Mouse (Mus musculus) c-Kit-positive CD71-positive TER-119-negative erythroid progenitor cells, embryonic 14.5 days (primary cell): ENCODE data around the gene Washc2.
"Not testable (repeated sequence)": the region's sequence is repeated elsewhere in the genome, so short reads cannot be mapped to it uniquely, and the experiment has no call there.

Source experiments
- DNase-seq: peaks from one replicate; pipeline ENCODE4 v3.0.0-alpha.2; 2013; ENCODE audit warnings: low read depth

Gene Washc2

DNA sequence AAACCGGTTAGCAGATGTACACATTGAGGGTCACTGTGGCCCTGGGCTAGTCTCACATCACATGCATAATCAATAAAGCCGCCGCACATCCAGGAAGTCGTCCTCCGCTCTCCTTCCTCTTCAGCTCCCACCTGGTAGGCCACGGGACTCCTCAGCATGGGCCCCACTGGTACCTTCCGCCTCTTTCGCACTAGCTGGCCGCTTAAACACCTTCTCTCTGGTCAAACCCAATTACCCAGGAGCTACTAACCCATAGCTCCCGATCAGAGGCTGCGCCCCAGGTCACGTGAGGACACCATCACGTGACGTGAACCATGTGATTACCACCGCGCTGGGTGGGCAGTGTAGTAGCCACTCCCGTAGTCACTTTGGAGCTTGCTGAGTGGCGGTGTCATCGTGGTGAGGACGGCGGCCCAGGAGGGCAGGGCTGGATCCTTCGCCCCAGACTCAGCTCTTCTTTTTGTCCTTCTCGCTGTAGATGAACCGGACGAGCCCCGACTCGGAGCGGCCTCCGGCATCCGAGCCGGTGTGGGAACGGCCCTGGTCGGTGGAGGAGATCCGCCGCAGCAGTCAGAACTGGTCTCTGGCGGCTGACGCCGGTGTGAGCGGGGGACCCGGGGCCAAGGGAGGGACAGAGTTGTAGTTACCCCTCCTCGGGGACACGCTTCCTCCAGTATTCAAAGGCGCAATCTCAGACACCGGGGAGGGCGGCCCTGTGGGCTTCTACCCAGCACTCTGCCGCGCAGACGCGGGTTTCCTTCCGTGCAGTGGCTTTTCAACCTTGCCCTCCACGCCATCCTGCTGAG is at the start of gene Washc2:
Gene Washc2 (plus strand): TSS at position 310 of the 806 bp plus-strand sequence.
- DNase-seq: peak; percentile 92

DNA sequence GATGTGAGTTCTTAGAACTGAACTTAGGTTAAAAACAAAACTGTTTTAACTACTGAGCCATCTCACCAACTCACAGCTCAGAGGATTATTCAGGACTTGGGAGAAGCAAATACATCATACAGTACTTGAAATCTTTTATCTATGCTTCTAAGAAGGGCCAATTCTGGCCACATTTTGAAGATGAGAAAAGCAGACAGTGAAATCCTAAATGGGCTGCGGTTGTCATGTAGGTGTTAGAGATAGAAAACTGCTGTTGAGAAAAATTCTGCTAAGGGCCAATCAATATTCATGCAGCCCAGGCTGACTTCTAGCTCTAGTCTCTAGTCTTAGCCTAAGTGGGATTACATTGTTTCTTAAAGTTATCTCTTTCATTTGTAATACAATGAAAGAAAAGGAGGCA is 41.5 kb upstream of the Washc2 start:
- no peak for DNase-seq

DNA sequence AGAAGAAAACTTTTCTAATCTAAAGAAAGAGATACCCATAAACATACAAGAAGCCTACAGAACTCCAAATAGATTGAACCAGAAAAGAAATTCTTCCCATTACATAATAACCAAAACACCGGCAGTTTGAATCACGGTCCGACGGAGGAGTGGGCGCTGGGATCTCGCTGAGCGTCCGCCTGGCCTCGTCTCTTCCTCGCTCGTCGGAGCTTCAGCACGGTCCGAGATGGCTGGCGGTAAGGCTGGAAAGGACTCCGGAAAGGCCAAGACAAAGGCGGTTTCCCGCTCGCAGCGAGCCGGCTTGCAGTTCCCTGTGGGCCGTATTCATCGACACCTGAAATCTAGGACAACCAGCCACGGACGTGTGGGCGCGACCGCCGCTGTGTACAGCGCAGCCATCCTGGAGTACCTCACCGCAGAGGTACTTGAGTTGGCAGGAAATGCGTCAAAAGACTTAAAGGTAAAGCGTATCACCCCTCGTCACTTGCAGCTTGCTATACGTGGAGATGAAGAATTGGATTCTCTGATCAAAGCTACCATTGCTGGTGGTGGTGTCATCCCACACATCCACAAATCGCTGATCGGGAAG is 34.2 kb upstream of the Washc2 start:
- DNase-seq: not testable (repeated sequence)

DNA sequence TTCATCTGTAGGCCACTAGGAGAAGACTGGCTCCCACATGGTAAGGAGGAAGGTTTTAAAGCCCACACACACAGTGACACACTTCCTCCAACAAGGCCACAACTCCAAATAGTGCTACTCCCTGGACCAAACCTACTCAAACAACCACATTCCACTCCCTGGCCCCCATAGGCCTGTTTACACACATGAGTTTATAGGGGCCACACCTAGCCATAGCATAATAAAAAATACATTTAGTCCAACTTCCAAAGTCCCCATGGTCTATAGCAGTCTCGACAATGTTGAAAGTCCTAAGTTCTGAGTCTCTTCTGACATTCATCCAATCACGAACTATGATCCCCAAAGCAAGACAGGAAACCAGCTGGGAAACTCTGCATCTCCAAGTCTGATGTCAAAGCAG is 29.5 kb upstream of the Washc2 start:
- no peak for DNase-seq

DNA sequence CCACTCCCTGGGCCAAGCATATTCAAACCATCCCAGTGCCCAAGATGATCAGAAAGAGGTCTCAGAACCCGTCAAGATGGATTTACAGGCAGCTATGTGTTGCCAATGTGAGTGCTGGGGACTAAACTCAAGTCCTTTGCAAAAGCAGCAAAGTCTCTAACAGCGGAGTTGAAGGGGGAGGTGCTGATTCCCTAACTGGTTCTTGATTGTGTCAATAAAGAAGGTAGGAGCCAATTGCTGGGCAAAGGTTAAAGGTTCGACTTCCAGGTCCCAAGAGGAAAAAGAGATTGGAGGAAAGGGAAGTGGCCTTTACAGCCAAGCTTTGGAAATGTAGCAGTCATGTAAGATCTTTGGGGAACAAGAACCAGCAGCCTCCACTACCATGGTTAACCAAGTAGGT is 27.1 kb upstream of the Washc2 start:
- DNase-seq: no peak

DNA sequence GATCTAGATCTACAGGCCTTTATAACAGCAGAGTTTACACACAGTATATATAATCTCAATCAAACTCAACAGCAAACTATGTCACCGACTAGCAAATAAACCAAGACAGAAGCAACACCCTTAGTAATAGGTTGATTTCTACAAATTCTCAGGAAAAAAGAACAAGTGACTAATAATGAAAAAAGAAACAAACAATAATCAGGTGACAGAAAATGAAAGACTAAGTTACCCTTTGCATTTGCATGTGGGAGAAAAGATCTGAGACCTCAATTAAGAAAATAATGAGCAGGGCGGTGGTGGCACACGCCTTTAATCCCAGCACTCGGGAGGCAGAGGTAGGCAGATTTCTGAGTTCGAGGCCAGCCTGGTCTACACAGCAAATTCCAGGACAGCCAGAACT is 24.3 kb upstream of the Washc2 start:
- DNase-seq: no peak

DNA sequence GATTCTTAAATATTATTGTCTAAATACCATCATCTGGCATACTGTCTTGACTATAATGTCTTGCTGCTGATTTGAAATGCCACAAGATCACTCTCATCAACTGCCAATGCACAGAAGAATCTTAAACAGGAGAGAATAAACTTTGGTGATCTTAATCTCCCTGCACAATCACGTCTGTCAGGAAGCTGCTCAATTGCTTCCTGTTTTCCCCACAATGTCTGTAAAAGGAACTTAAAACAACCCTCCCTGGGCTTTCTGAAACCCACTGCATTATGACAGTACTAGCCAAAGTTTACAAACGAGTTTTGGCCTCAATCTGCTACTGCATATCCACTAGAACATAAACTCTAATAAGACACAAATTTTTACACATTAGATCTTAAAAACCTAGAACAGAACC is 21.4 kb upstream of the Washc2 start:
- no peak for DNase-seq

DNA sequence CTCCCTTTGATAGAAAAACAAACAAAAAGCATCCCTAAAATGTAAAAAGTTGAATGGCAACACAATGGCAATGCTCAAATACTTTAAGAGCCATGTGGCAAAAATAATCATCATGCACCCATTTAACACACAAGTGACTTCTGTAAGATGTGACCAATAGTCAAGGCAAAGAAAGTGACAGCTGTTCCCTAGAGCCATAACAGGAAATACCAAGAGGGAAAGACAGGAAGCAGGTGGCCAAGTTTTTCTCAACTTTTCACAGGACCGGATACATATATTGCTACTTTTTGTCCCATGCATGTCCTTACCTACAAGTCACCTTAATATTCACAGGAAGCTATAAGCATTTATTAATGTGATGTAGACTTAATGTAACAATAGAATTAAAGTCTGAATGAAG is 18.4 kb upstream of the Washc2 start:
- DNase-seq: no peak

DNA sequence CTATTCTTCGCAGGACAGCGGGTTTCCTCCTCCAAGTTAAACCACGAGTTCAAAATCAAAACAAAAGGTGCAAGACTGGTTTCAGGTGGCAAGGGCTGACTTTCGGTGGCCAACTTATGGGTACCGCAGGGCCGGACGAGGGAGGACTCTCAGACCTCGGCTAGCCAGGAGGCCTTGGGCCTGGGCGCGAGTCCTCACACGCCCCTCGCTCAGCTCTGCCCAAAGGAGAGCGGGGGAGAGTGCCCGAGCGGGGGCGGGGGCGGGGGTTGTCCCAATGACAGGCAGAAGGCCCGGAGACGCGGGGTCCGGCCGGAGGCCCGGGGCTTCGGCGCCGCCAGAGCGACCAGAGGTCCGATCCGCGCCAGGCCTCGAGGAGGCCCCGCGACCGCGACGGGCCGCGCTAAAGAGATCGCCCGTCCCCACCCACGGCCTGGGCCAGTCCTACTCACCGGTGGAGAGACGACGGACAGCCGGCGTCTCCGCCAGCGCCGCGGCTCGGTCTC is 15.0 kb upstream of the Washc2 start:
- DNase-seq: no peak

DNA sequence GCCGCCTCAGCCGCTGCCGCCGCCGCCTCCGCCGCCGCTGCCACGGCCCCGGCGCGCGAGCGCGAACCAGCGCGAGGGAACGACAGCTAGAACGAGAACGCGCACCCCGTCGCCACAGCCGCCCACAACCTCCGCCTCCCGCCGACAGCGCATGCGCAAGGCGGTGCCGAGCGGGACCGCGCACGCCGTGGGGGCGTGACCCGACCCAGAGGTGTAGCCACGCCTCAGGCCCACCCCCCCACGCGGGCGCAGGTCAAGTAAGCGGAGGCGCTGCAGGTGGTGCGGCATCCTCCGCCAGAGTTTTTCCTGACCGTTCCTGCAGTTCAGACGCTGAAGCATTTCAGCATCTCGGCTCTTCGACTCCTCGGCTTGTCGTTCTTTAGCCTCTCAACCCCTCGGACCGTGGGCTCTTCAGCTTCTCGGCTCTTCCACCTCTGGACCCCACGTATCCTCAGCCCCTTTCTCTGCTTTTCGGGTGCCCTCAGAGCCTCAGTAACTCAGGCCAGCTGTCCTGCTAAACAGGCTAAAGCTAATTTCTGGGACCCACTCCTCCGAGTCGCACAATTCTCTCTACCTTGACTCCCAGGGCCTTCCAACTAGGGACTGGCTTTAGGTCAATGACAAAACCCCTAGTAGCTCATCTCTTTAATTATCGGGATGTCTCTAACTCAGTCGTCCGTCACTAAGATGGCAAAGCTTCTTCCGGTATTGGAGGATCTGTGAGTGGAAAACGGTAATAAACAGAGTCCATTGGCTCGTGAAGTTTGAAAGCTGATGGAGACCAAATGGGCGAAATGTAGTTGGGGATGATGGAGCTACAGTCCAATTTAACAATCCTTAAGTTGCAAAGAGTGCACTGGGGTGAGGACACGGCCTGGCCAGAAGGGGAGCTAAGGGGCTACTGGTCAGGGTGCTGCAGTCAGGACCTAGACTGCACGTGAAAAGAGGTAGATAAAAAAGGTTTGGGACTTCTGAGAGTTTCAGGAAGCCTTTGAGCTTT is 14.1 kb upstream of the Washc2 start, which contains the start of gene Tmcc1:
Gene Tmcc1 (minus strand): TSS at position 93 of the 1,000 bp plus-strand sequence.
- DNase-seq: peak; percentile 89

DNA sequence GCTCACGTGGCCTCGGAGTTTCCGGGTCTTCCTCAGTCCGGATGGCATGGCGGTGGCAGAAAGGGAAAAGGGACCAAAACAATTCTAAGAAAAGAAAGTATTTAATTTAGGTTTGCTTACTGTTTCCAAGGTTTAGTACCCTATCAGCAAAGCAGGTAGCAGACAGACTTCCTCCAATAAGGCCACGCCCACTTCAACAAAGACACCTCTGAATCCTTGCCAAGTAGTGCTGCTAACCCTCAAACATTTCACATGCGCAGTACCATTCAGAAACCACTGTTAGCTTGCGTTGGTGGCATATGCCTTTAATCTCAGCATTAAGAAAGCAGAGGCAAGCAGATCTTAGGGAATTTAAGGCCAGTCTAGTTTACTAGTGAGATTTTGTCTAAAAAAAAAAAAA is 12.0 kb upstream of the Washc2 start:
- no peak for DNase-seq

DNA sequence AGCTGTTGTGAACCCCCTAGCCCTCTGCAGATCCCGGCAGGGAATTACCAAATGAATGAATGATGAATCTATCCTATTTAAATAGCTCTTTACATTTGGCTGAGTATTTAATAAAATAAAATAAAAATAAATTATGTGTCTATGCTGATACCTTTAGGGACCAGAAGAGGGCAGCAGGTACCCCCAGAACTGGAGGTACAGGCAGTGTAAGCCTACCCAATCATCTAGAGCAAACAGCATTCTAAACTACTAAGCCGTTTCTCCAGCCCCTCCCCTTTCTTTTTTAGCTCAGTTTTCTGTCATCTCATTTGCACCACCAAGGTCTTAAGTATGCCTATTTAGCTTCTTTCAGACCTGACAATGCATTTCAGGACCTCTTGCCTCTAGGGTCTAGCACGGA is 9.7 kb upstream of the Washc2 start:
- peak; percentile 41 for DNase-seq

DNA sequence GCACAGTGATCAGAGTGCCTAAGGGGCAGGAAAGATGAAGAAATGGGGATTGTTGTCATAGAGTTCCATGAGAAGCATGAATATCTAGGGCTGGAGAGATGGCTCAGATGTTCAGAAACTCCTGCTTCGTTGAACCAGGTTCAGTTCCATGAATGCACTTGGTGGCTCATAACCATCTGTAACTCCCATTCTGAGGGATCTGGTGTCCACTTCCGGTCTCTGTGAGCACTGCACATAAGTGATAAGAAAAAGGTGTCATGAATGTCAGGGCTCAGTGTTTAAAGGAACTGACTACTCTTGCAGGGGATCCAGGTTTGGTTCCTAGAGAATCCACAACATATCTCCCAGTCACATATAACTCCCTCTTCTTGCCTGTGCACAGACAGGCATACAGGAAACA is 8.2 kb upstream of the Washc2 start:
- no peak for DNase-seq

DNA sequence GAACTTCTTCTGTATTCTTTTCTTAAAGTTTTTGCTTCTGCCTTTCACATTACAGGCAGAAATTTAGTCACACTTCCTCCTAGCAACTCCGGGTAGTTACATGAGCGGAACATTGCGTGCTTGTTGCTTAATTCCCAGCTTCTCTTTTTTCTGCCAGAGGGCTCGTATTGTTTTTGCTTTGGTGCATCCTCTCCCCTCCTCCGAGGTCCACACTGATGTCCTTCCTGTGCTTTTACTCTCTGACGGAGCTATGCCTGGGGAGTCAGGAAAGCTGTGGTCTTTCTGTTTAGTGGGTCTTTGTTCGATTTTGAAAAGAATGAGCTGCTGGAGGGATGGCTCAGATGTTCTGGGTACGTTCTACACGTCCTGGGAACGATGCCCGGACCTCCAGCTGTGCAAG is 19.9 kb downstream of the Washc2 start:
- no peak for DNase-seq

DNA sequence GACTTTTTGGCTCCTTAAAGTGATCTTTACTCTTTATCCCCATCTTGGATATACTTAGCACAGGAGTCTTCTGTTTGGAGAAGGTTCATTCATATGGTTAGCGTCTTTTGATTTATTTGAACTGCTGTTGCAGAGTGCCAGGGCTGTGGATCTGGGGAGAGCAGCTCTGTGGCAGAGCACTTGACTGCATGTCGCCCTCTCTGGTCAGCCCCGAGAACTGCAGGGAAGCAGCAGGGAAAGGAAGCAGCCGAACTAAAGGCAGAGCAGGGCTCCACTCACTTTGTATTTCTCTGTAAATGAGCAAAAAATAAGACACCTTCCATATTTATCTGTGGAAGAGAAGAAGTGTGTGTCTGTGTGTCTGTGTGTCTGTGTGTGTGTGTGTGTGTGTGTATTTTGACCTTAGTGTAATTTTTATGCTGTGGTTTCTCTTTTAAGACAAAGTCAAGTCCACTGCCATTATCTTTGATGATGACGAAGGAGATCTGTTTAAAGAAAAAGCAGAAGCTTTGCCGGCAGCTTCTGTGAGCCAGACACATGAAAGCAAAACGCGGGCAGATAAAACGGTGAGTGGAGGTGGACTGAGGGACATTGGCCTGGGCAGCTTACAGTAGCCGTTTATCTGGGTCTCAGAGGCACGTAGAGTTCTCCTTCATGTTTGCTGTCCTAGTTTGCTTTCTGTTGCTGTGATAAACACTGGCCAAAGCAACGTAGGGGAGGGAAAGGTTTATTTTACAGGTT is 21.1 kb downstream of the Washc2 start:
- peak; percentile 50 for DNase-seq

DNA sequence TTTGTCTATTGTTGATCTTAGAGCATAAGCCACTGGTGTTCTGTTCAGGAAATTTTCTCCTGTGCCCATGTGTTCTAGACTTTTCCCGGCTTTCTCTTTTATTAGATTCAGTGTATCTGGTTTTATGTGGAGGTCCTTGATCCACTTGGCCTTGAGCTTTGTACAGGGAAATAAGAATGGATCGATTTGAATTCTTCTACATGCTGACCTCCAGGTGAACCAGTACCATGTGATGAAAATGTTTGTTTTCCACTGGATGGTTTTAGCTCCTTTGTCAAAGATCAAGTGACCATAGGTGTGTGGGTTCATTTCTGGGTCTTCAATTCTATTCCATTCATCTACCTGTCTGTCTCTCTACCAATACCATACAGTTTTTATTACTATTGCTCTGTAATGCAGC is 27.0 kb downstream of the Washc2 start:
- not testable (repeated sequence) for DNase-seq

DNA sequence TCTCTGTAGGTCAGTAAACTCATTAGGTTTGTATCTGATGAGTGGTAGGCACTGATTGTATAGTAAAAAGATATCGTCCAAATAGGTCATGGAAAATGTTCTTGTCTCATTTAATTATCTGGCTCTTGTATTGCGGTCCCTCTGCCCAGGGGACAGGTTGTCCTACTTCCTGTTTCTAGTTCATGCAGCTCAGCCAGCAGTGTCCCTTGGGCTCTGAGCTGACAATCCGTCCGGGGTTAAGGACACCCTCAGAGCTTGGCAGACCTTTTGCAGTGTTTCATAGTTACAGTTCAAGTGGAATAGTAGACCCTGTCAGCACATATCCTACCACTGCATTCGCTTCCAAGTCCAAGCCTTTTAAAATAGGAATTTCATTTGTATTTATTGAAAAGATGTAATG is 27.5 kb downstream of the Washc2 start:
- DNase-seq: no peak

DNA sequence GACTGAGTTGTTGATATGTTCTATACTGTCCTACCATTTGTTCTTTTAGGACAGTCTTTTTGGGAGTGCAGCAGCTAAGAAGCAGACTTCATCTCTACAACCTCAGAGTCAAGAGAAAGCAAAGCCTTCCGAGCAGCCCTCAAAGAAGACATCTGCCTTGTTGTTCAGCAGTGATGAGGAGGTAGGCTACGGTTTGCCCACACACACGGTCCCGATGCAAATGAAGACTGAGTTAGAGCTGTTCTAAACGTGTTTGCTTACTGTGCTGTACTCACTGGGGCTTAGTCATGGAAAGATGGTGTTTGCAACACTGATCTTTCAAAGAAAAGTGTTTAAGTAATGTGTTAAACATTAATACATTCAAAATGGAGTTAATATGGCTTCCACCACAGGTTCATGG is 30.2 kb downstream of the Washc2 start:
- no peak for DNase-seq

DNA sequence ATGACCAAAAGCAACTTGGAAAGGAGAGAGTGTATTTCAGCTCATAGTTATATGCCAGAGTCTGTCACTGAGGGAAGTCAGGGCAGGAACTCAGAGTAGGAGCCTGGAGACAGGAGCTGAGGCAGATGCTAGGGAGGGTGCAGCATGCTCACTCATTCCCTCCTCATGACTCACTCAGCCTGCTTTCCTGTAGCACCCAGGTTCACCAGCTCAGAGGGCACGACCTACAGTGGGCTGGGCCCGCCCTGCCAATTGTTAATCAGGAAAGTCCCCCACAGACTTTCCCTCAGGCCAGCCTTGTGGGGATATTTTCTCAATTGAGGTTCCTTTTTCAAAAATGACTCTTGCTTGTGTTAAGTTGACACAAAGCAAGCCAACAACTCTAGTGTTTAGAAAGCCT is 32.5 kb downstream of the Washc2 start:
- DNase-seq: no peak

DNA sequence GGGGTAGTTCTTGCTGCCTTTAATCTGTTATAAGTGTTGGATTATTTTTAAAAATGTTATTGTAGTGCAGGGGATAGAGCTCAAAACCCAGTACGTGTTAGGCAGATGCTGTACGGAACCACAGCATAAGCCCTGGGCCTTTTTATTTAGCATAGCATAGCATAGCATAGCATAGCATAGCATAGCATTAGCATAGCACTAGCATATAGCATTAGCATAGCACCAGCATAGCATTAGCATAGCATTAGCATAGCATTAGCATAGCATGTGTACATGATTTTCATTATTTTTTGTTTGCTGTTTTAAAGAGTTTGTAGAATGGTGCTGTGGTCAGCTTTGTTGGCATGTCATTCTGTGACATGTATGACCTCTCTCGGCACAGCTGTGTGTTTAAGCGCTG is 51.8 kb downstream of the Washc2 start:
- DNase-seq: no peak

DNA sequence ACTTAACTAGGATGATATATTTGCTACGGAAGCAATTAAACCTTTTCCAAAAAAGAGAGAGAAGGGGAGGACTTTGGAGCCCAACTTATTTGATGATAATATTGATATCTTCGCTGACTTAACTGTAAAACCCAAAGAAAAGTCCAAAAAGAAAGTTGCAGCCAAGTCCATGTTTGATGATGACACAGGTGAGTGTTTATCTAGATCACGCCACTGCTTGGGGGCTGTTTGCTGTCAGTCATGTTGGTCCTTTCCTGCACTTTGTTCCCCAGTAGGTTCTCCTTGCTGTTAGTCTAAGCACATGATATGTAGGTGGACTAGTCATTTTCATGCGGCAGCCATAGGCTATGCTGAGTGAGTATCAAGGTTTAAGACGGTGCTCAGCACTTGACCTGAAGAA is 52.6 kb downstream of the Washc2 start:
- DNase-seq: no peak

DNA sequence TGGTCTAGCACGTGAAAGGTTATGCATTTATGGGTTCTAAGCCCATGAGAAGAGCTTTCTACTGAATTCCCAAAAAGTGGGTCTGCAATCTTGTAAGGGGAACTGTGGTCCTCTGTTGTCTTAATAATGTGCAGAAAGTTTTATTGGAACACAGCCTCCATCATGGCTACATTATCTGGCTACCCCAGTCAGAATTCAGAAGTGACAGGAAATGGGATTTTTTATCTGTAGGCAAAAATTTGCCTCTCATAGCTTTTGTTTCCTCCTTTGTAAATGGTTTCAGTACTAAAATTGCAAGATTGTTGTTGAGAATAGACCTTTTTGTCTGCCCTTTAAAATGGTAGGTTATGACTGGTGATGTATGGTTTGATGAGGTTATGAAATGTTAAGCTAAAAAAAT is 55.0 kb downstream of the Washc2 start:
- no peak for DNase-seq
